Mouse (Mus musculus) CH12.LX (cell line): ENCODE data around the gene Alk.

Source experiments
- JUND ChIP-seq: conservative IDR thresholded peaks from 2 replicates; pipeline ENCODE4 v1.6.1; 2011; ENCODE audit warnings: low read depth, low read length, improper control_type of control experiment
- POLR2A ChIP-seq: IDR thresholded peaks from 2 replicates; pipeline ENCODE4 v1.6.1; 2011; ENCODE audit warnings: low read depth, mild to moderate bottlenecking, improper control_type of control experiment, low read length
- USF1 ChIP-seq: IDR thresholded peaks from 2 replicates; pipeline ENCODE4 v1.6.1; 2014; ENCODE audit warnings: low read depth, mild to moderate bottlenecking, inconsistent platforms, low read length, improper control_type of control experiment
- ZMIZ1 ChIP-seq: IDR thresholded peaks from 2 replicates; pipeline ENCODE4 v1.6.1; 2012; ENCODE audit warnings: low read depth, mild to moderate bottlenecking, inconsistent platforms, low read length, improper control_type of control experiment

DNA sequence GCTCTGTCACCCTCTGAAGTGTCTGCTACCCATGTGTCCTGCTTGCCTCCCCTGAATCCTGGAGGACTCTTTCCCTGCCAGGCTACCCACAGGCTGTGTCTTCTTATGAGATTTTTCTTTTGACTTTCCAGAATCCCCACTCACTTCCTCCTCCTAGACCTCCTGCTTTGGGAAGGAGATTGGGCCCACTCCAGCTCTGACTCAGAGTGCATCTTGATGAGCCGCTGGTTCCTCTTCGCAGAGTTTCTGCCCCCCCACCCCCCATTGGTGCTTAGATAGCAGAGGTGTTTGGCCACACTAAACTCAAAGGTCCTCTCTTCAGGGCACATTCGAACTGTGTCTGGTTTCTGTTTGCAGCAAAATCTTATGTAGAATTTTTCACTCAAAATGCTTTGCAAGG lies 777.8 kb downstream of the Alk start:
- TF ChIP-seq USF1 (no peak), JUND (no peak), POLR2A (no peak), ZMIZ1 (no peak)
